Mouse (Mus musculus): ENCODE data around the gene Crygn.

Crygn gene

DNA sequence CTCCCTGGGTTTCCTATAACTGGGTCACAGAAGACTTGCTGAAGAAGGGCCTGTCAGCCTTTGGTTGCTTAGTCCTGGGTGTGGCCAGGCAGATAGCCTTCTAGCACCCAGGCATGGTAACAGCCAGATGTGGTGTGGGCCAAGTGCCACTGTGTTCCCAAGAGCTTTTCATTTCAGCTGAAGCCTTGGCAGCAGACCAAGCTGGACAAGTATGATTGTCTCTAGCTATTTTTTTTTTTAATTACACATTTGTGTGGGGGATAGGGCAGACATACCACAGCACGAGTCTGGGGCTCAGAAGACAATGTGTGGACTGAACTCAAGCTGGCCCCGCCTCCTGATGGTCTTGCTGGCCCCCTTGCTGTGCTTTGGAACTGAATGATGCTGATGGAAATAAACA, 47.8 kb downstream of the Crygn start:
- no peak for DNase-seq (ENCODE audit: low spot score in 2 of 2)

DNA sequence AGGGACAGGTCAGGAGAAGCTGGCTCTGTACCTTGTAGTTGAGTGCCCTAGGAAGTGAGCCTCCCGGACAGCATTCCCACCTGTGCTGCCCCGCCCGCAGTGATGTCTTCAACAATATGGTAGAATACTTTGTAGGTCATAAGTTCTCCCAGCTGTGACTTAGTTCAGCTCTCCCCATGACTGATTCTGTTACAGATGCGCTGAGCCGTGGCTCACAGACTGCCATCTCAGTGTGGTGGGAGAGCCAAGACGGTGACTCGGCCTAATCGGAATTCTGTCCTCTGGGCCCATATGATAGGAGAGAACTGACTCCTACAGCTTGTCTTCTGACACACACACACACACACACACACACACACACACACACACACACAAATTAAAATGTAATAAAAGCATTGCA, 53.2 kb downstream of the Crygn start:
- no peak for DNase-seq (ENCODE audit: low spot score in 2 of 2)

DNA sequence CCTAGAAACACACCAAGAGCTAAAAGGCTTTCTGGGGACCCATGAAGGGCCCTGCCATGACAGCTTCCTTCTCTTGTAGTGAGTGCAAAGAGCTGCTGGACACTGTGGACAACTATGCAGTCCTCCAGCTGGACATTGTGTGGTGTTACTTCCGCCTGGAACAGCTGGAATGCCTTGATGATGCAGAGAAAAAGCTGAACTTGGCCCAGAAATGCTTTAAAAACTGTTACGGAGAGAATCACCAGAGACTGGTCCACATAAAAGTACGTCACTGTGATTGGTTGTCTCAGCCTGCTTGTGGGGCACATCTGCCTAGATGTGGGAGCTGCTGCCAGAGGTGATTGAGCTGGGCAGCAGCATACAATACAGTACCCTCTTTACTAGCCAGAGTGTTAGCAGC, 56.5 kb downstream of the Crygn start:
- DNase-seq (ENCODE audit: low spot score in 2 of 2): no peak

Measured in natural killer cell, adult 2 months (primary cell).